Mouse (Mus musculus) T-cell, adult 2 months (primary cell): ENCODE measurements at regions not wholly inside any gene's neighbourhood (a gene's known extent, or its start where the extent isn't known, plus 50 kb on each side); places are given as distances from the start of the nearest gene placed in this dataset.

Experiments used
- DNase-seq: peaks from one replicate; pipeline ENCODE4 v3.0.0; 2022; ENCODE audit warnings: low spot score

- DNase-seq = no peak
Observed at GRCm38 (mm10) chr12:77135661-77136060, 102.3 kb upstream of the Fut8 start.

- DNase-seq = no peak
Observed at GRCm38 (mm10) chr12:77135067-77135466, 102.9 kb upstream of the Fut8 start.

DNA sequence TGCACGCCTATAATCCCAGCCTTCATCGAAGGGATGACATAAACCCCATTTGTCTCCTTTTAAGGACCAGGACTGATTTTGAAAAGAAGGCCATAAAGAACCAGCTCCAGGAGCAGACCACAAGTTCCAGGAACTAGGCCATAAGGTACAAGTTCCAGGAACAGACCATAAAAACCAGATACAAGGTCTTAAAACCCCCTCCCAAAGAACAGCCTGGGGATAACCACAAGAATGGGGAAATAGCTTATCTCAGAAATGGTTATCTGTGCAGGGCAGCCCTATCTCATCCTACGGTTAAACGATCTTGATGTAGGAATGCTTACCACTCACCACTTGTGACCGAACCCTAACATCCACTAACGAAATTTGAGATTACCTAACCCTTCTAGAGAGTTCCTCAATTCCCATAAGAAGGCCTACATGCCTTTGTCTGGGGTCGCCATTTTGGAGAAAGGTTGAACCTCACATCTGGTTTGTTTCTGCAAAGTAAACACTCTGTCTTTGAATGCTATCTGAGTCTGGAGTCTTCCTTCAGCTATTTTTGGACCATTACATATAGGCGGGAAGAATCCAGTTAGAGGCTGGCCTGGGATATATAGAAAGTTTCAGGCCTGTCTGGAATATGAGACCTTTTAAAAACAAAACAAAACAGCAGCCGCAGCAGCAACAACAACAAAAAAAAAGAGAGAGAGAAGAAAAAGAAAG lies 103.5 kb upstream of the Fut8 start:
- DNase-seq = no peak

GRCm38 (mm10) chr12:77133465-77134305 lies 104.2 kb upstream of the Fut8 start:
- no peak for DNase-seq

GRCm38 (mm10) chr12:77131328-77131727 lies 106.6 kb upstream of the Fut8 start:
- no peak for DNase-seq

- peak; percentile 56 for DNase-seq
Observed at GRCm38 (mm10) chr12:77130526-77130925, 107.4 kb upstream of the Fut8 start.

DNA sequence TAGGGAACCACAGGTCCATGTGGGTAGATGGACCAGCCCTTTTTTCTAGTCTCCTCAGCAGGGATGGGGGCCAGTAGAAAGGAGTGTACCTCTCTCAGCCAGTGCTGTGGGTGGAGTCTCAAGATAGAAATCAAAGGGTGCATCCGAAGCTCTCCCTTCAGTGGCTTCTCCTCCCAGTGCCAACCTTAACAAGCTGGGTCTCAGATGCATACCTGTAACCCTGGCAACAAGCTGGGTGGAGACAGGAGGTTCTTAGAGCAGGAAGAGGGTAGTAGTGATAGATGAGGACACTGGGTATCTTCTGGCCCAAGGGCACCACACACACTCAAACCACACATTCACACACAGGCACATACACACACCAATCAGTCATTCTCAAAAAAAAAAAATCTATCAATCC lies 113.7 kb upstream of the Fut8 start:
- DNase-seq = peak; percentile 55

- DNase-seq = peak; percentile 81
Observed at GRCm38 (mm10) chr12:77113516-77113915, 124.4 kb upstream of the Fut8 start.

DNA sequence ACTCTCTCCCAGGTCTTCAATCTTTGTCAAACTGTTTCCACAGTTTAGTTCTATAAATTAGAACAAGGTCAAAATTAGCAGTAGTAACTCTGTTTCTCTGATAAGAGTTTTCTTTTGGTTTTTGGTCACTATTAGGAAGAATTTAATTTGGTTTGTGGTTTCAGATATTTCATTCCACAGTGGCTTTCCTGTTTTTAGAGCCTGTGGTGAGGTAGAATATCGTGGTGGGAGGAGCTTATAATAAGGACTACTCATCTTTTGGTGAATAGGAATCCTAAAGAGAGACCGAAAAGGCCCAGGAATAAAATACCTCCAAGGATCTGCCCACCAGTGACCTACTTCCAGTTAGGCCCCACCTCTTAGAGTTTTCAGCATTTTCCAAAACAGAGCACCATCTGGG lies 125.8 kb upstream of the Fut8 start:
- no peak for DNase-seq

- no peak for DNase-seq
Observed at GRCm38 (mm10) chr12:77107251-77107650, 130.7 kb upstream of the Fut8 start.

DNA sequence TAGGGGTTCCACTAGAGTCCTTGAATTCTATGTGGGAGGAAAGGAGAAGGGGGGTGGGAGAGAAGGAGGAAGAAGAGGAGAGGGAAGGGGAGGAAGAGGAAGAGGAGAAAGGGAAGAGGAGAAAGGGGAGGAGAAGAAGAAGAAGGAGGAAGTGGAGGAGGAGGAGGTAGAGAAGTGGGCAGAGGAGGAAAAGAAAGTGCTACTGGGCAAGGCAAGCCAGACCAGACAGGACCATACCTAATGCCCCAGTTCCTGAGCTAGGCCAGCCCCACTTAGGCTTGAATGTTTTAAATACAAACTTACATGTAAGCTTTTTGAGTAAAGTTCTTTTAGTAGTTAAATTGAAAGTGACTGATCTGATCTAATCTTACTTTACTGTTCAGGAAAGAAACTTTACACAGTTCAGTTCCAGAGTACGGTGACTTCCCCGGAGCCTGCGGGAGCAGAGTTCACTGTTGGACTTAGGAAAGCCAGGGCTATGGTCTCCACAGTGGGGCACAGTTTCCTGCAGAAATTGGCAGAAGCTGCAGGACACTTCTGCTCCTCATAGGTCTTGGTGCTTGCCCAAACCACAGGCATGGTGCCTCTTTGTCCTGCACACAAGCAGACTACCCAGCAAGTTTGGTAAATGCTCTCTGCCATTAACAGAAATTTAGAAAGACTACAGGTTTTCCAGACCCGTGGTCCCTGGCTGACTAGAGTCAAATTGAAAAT lies 131.9 kb upstream of the Fut8 start:
- DNase-seq = no peak

DNA sequence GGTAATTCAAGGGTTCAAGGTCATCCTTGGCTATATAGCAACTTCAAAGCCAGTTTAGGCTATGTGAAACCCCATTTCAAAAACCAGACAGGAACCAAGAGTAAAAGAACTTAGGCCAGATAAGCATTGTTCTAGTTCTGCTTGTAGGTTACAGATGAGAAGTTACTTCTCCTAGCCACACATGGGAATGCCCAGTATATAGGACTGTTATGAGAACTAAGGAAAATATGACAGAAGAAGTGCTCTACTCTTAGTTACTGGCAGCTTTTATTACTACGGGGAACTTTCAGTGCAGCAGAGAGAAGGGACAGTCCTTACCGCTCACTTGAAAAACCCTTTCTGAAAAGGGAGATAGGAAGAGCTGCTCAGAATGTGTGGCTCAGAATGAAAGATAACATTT lies 137.4 kb upstream of the Fut8 start:
- DNase-seq = no peak

GRCm38 (mm10) chr12:77099521-77099920 lies 137.5 kb upstream of the Max start:
- no peak for DNase-seq

DNA sequence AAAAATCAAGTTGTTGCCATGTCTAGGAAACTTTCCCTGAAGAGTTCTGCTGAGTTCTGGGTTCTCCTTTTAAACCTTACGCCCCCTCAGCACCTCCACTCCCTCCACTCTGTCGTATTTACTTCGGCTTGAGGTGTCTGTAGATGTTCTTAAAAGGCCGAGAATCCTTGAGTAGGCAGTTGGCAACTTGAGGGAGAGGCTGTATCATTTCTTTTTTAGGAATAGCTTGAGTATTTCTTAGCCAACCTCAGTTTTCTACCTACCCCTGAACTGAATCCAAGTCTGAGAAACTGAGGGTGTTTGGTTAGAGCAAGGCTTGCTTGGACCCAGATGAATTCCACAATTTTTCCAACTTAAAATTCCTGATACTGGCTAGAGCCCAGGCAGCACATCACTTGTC lies 136.8 kb upstream of the Max start:
- no peak for DNase-seq

DNA sequence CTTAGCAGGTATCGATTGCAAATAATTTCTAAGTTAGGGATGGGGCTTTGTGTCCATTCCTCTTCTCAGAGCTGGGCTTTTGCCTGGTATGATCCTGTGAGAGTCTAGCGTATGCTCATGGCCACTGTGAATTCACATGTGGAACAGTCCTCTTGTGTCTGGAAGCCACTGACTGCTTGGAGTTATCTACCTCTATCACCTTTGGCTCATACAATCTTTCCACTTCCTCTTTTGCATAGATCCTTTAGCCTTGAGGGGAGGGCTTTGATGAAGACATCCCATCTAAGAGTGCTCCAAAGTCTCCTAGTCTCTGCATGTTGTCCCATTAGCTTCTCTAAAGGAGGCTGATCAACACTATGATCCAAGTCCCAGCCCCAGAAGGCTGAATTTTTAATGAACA lies 135.8 kb upstream of the Max start:
- DNase-seq = no peak

- no peak for DNase-seq
Observed at GRCm38 (mm10) chr12:77096461-77096860, 134.5 kb upstream of the Max start.

- no peak for DNase-seq
Observed at GRCm38 (mm10) chr12:77094999-77095915, 133.3 kb upstream of the Max start.

DNA sequence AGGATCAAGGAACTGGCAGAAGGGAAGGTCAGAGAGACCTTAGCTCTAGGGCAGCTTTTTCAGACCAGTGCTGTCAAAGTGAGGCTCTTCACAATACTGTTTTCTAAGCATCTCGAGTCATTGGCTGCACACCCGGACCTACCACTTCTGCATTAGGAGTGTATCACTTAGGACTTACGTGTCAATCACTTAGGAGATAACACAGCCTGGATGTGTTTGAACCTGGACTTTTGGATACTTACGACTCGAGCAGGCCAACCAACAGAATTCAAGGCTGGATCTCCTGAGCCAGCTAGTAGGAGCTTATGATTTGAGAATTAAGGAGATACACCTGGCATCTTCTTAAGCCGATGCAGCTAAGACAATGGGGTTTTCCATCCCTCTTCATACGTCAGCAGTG lies 132.2 kb upstream of the Max start:
- no peak for DNase-seq

DNA sequence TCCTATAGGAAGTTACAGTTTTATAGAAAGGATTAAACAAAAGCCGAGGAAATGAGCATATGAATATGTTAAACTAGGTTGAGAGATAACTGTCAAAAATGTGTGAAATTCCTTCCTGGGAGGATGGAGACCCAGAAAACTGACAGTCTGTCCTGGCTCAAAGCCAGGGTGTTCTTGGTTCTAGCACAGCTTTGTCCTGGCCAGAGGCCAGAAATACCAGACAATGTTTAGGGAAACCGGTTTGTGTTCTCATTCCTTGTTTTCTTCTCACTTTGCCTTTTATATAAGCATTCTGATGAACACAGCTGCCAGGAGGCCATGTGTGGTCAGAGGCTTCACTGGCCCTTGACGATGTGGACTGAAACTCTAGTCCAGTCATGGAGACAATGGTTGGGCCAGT lies 130.7 kb upstream of the Max start:
- DNase-seq = no peak

- DNase-seq = no peak
Observed at GRCm38 (mm10) chr12:77092143-77092542, 130.1 kb upstream of the Max start.

GRCm38 (mm10) chr12:77091700-77092099 lies 129.7 kb upstream of the Max start:
- DNase-seq = no peak

DNA sequence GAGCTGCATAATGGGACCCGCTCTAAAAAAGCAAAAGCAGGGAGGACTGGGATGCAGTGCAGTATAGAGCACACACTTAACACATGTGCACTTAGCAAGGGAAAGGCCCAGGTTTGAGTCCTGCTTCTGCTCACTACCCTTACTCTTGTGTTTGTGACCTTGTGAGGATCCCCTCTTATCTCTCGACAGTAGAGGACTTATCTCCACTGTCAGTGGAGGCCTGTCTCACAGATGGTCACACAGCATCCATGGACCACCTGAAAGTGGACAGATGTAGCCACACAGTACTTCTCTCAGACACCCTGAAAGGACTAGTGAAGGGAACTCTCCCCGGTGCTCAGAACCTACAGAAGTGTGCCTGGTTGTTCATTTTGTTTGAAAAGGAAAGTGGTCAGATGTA lies 128.5 kb upstream of the Max start:
- no peak for DNase-seq
